Mouse (Mus musculus) duodenum, adult 2 months (tissue): Measurements from ENCODE around the gene Recql5. TPM values are rescaled to one million over a fixed set of nuclear protein-coding genes. Genes with fewer than 3 reads are reported as not detected.

Experiments
- polyA plus RNA-seq: library from polyadenylated mRNA; depleted of rRNA; stranded (reverse); fragments of >200 nt; gene quantifications from 2 replicates; pipeline ENCODE4 v1.2.3, GENCODE M21; 2012; ENCODE audit warnings: low replicate concordance; rRNA removed

Recql5 gene
- polyA plus RNA-seq, result 11.2 and 15.0 TPM in 2 replicates

DNA sequence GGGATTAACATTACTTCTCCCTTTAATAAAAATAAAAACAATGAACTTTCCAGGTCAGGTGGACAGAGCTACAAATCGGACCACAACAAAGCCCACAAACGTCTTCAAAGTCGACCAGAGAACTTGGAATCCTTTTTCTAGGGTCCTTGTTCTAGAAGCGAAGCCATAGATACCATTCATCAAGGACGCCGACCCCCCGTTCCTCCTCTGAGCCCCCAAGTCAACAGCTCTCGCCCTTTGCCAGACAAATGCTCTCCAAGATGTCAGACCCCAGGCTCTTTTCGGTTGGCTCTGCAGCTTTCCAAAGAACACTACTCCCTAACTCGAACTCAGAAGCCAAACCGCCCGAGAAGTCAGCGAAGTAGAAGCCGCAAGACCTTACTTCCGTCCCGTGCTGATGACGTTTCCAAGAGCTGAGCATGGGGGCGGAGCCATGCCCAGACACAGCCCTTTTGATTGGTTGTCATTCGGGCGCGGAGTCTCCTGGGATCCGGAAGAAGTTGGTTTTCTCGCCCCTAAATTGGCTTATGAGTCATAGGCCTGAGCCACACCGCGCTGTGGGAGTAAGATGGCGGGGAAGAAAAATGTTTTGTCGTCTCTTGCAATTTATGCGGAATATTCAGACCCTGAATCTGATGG, at the start of gene Recql5, which contains the start of gene Sap30bp:
TSS of gene Recql5 (minus strand) at position 370 of the 639 bp plus-strand sequence.
TSS of gene Sap30bp (plus strand) at position 175 of the 639 bp plus-strand sequence.

DNA sequence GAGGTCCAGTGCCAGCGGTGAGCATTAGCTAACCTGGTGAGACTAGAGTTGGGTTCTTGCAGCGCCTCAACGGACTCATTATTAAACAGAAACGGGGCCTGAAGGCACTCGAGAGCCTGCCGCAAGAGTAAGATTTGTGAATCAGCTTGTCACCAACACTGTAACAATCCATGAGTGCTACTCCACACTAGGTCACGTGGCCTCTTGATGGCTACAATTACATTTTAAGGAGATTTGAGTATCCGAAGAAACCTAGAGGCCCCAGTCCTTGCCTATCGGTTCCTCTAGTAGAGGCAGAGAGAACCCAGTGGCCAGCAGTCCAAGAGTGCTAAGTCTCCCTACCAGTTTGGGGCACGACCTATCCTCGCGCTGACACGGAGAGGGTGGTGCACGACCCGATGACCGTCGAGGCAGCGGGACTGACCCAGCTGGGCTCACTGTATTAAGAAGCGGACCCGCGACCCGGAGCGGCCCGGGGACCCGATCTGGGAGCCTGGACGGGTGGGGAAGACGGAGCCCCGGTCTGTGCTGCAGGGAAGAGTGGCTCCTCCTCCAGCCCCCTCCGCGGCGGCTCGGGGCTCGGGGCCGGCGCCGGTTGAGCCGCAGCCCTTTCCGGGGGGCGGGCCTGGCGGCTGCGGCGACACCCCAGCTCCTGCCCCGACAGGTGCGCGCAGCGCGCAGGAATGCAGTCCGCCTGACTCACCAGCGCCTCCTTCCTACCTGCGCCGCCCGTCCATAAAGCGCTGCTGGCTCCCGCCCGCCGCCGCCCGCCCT, 41.2 kb upstream of the Recql5 start, which contains the start of gene Itgb4:
TSS of gene Itgb4 (plus strand) at position 401 of the 774 bp plus-strand sequence.

DNA sequence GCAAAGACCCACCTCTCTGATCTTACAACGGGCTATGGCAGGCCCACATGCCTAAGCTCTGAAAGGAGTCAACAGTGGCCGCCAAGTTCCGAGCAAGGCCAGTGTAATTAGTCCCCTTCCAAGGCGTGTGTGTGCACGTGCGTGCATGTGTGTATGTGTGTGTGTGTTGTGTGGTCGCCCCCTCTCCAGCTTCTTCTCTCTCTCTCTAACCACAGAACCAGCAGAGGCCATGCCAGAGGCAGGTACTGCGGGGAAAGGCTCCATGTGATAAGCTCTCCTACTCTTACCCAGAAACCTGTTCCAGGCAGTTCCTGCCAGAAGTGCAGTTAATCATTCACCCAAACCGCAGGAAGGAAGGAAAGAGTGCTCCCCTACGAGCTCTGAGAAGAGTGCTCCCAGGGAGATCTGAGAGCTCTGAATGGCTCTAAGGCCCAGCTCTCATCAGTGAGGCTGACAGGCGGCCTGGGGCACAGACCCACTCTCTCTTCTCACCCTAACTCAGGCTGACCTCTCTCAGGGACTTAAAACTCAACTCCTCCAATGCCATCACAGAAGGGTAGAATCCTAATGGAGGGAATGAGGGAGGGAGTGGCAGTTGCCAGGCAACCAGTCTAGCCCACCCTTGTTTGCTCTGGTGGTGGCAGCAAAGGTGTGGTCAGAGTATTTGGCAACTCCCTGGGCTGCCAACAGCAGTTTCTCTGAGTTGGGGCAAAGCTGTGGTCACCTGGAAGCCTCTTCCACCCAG, 21.5 kb downstream of the Recql5 start, which contains the start of gene Smim6:
TSS of gene Smim6 (plus strand) at position 386 of the 745 bp plus-strand sequence.

GRCm38 (mm10) chr11:115899486-115900266, 33.6 kb downstream of the Recql5 start, which contains the start of gene Smim5:
Gene Smim5, plus strand, starts transcription at chr11:115899966.

DNA sequence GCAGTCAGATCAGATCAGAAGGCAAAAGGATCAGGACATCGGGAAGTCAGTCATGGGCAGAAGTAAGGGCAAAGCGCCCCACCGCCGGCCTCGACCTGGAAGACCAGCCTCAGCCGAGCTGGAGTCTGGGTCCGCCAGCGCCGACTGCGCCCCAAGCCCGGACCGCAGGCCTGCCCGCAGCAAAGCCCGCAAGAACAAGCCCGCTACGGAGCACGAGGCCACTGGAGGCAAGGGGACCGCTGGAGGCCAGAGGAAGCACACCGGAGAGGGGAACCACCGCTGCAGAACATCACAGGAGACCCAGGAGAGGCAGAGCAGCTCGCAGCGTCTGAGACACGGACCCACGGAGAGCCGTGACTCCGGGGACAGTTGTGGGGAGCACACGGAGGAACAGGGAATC, 74.9 kb downstream of the Recql5 start, which contains the start of gene Myo15b:
TSS of gene Myo15b (plus strand) at position 53 of the 400 bp plus-strand sequence.

Other genes starting within 250 kb of the Recql5 start
- gene Grb2, start 224.9 kb downstream of the Recql5 start, polyA plus RNA-seq, result 25.3 and 37.6 TPM in 2 replicates
- 87.6 and 103 TPM in 2 replicates for gene Tmem94, start 168.0 kb downstream of the Recql5 start, polyA plus RNA-seq
- gene Caskin2, start 119.8 kb downstream of the Recql5 start, polyA plus RNA-seq, result 30.2 and 41.0 TPM in 2 replicates
- 43.3 and 67.7 TPM in 2 replicates for gene Tsen54, start 118.8 kb downstream of the Recql5 start, polyA plus RNA-seq
- 207 and 252 TPM in 2 replicates for gene Llgl2, start 109.4 kb downstream of the Recql5 start, polyA plus RNA-seq
- 427 and 1,224 TPM in 2 replicates for gene Myo15b, start 75.1 kb downstream of the Recql5 start, polyA plus RNA-seq
- 0.71 and 1.8 TPM in 2 replicates for gene Smim5, start 33.5 kb downstream of the Recql5 start, polyA plus RNA-seq
- 6.3 and 7.1 TPM in 2 replicates for gene Smim6, start 21.5 kb downstream of the Recql5 start, polyA plus RNA-seq
- gene Sap30bp, start 195 bp downstream of the Recql5 start, polyA plus RNA-seq, result 20.5 and 22.2 TPM in 2 replicates
- 58.5 and 81.0 TPM in 2 replicates for gene Itgb4, start 41.2 kb upstream of the Recql5 start, polyA plus RNA-seq
- 75.5 and 95.6 TPM in 2 replicates for gene Galk1, start 79.2 kb upstream of the Recql5 start, polyA plus RNA-seq
- gene H3f3b, start 94.5 kb upstream of the Recql5 start, polyA plus RNA-seq, result 118 and 156 TPM in 2 replicates
- gene Unk, start 96.8 kb upstream of the Recql5 start, polyA plus RNA-seq, result 16.6 and 27.4 TPM in 2 replicates
- 5.5 and 11.2 TPM in 2 replicates for gene Unc13d, start 144.5 kb upstream of the Recql5 start, polyA plus RNA-seq
- 285 and 420 TPM in 2 replicates for gene Wbp2, start 153.5 kb upstream of the Recql5 start, polyA plus RNA-seq
- 36.2 and 37.8 TPM in 2 replicates for gene Trim47, start 193.7 kb upstream of the Recql5 start, polyA plus RNA-seq
- gene Trim65, start 197.7 kb upstream of the Recql5 start, polyA plus RNA-seq, result 10.0 and 11.2 TPM in 2 replicates
- gene Mrpl38, start 205.4 kb upstream of the Recql5 start, polyA plus RNA-seq, result 57.3 and 106 TPM in 2 replicates
- gene Fbf1, start 234.7 kb upstream of the Recql5 start, polyA plus RNA-seq, result 4.7 and 8.8 TPM in 2 replicates